Mouse (Mus musculus): ENCODE measurements around the gene Slc16a13.
A peak's percentile ranks its signal among the peaks of the same experiment; 100 is the strongest.

Gene Slc16a13

GRCm38 (mm10) chr11:70230239-70230727, 9.4 kb upstream of the Slc16a13 start:
- peak; percentile 84 for DNase-seq (ENCODE audit: low spot score)

- DNase-seq (ENCODE audit: low spot score): no peak
These were observed 8.6 kb upstream of the Slc16a13 start, which contains the start of gene Bcl6b for GRCm38 (mm10) chr11:70229260-70230010. TSS of gene Bcl6b (minus strand) at chr11:70229798.

GRCm38 (mm10) chr11:70228828-70229227, 8.0 kb upstream of the Slc16a13 start:
- peak; percentile 76 for DNase-seq (ENCODE audit: low spot score)

- no peak for DNase-seq (ENCODE audit: low spot score)
These were observed 6.9 kb upstream of the Slc16a13 start for GRCm38 (mm10) chr11:70227661-70228245.

GRCm38 (mm10) chr11:70227126-70227525, 6.3 kb upstream of the Slc16a13 start:
- DNase-seq (ENCODE audit: low spot score): no peak

- DNase-seq (ENCODE audit: low spot score): no peak
These were observed 5.7 kb upstream of the Slc16a13 start for GRCm38 (mm10) chr11:70226602-70226890.

- no peak for DNase-seq (ENCODE audit: low spot score)
These were observed 5.1 kb upstream of the Slc16a13 start for GRCm38 (mm10) chr11:70225798-70226601.

DNA sequence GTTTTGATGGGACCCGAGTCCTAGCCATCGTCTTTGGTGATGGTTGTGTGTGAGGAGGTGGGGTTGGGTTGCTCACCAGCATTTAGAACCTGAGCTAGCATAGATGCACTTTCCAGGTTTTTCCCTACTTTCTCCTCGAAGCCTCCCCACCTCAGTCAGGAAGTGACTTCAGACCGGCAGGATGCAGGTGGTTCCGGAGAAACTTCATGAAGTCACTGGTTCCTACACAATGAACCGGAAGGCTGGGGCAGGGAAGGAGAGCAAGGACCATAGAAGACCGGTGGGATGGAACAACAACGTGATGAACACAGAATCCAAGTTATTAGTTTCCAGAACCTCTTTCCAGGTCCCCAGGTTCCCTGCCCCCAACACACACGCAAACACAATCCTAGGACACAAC, 2.9 kb upstream of the Slc16a13 start:
- no peak for DNase-seq (ENCODE audit: low spot score)

- DNase-seq (ENCODE audit: low spot score): no peak
These were observed 988 bp upstream of the Slc16a13 start for GRCm38 (mm10) chr11:70221603-70222500.

GRCm38 (mm10) chr11:70220323-70220722, 541 bp downstream of the Slc16a13 start:
- DNase-seq (ENCODE audit: low spot score): peak; percentile 46

GRCm38 (mm10) chr11:70219873-70220272, 991 bp downstream of the Slc16a13 start:
- no peak for DNase-seq (ENCODE audit: low spot score)

DNA sequence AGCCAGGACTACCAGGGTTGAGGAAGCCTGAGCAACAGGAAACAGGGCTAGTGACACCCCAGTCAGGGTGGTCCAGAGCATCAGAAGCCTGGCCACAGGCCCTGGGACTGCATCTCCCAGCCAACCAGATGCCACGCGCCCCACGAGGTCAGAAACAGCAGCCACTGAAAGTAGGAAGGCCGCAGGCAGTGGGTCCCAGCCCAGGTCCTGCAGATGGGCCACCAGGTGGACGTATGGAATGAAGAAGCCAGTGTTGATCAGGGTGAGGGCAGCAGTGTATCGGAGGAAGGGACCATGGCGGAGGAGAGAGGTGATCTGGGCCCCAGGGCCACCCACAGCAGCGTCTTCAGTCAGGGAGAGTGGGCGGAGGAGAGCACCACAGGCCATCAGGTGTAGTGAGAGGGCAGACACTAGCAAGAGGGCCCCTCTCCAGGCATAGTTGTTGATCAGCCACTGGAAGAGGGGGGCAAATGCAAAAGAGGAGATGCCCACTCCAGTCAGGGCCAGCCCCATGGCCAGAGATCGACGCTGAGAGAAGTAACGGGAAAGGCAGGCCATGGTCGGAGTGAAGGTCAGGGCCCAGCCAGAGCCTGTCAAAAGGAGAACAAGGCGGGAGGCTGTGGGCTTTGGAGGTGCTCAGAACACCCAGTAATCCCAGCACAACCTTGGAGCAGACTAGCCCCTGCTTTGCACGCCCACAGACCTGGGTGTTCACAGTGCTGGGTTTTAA, 2.0 kb downstream of the Slc16a13 start:
- DNase-seq (ENCODE audit: low spot score): no peak

- no peak for DNase-seq (ENCODE audit: low spot score)
These were observed 2.8 kb downstream of the Slc16a13 start for GRCm38 (mm10) chr11:70218039-70218438.

DNA sequence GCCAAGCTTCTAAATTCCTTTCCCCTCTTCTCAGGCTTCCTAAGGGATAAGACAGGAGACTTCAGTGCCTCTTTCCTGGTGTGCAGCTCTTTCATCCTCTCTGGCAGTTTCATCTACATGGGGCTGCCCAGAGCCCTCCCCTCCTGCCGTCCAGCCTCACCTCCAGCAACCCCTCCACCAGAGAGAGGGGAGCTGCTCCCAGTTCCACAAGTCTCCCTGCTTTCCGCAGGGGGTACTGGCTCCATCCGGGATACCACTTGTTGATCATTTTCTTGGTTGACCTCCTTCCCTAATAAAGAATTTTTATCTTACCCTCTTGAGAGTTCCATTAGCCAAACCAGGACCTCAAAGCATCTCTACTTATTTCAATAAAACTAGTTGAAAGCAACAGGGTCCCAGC, 4.8 kb downstream of the Slc16a13 start:
- no peak for DNase-seq (ENCODE audit: low spot score)

DNA sequence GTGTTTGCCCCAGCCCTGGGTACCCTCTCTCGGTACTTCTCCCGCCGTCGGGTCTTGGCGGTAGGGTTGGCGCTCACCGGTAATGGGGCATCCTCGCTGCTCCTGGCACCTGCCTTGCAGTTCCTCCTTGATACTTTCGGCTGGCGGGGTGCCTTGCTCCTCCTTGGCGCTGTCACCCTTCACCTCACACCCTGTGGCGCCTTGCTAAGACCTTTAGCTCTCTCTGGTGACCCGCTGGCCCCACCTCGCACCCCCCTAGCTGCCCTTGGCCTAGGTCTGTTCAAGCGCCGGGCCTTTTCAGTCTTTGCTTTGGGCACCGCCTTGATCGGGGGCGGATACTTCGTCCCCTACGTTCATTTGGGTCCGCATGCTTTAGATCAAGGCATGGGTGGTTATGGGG, 5.6 kb downstream of the Slc16a13 start:
- peak; percentile 20 for DNase-seq (ENCODE audit: low spot score)

GRCm38 (mm10) chr11:70214856-70215209, 6.0 kb downstream of the Slc16a13 start:
- DNase-seq (ENCODE audit: low spot score): no peak

DNA sequence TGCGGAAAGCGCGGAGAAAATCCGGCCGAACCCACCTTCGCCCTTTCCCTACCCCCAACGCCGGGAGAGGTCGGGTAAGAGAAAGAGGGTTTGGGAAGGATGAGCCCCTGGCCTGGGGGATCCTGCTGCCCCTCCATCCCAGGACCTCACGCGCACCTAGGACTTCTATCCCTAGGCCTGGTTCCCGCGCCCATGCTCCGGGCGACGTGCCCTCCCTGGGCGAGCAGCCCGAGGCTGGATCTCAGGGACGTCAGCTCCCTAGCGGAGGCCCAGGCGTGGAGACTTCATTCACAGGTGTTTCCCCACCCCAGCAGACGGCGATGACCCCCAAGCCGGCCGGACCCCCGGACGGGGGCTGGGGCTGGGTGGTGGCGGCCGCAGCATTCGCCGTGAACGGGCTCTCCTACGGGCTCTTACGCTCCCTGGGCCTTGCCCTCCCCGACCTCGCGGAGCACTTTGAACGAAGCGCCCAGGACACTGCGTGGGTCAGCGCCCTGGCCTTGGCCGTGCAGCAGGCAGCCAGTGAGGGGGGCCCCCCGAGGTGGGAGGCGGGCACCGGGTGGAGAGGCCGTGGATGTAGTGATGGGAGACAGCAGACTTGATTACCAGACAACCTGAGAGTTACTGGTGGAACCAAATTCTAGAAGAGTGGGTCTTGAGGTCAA, 6.5 kb downstream of the Slc16a13 start:
- peak; percentile 52 for DNase-seq (ENCODE audit: low spot score)

DNA sequence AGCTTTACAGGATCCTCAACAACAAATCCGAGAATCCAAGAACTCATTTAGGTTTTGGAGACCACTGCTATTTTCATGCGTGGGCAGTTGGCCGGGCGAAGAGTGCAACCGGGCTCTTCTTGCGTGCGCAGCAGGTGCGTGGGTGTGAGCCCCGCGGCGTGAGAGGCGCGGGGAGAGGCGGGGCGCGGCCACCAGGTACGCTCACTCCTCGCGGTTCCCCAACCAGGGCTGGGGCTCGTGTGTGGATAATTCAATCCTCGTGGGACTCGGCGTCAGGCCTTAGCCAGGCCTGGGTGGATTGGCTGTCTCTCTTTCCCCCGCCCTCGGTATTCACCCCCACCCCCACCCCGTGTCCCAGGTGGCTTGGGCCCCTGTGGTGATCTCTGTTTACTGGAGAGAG, 7.1 kb downstream of the Slc16a13 start:
- DNase-seq (ENCODE audit: low spot score): no peak

- DNase-seq (ENCODE audit: low spot score): peak; percentile 58
These were observed 8.0 kb downstream of the Slc16a13 start for GRCm38 (mm10) chr11:70212896-70213295.

DNA sequence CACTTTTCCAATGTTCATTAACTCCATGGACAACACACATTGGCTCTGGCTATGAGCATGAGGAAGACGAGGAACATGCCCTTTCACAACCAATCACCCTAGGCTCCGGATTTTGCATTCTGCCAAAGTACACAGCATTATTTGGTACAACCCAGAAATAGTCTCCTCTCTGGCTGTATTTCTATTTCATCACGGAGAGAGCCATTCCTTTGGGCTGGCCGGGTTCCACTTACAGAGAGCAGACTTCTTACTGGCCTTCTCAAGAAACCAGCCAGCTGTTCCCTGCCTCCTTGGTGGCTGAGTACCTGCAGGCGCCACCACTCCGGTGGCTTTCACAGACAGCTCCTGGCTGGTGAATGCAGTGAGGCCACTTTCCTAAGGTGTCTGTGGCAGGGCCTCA, 8.4 kb downstream of the Slc16a13 start, which contains the start of gene Slc16a11:
Slc16a11 (plus strand) TSS at position 330 of the 400 bp plus-strand sequence.
- no peak for DNase-seq (ENCODE audit: low spot score)

DNA sequence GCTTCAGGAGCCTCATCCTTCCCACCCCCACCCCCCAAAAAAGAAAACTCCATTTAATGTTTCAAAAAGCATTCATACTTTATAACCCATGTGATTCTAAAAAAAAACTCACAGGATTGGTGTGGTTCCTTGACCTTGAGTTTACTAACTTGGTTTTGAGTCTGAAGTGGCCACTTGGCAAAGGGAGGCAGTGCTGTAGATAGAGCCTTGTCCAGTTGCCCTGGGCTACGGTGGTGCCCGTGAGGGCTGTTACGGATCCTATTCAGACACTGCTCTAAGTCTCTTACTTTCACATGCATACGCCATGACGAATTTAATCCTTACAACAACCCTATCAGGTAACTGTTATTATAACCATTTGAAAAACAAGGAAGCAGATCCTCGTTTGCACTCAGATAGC, 8.9 kb downstream of the Slc16a13 start:
- no peak for DNase-seq (ENCODE audit: low spot score)
